Mouse (Mus musculus): ENCODE results near the gene Trpm8.

The Trpm8 gene

DNA sequence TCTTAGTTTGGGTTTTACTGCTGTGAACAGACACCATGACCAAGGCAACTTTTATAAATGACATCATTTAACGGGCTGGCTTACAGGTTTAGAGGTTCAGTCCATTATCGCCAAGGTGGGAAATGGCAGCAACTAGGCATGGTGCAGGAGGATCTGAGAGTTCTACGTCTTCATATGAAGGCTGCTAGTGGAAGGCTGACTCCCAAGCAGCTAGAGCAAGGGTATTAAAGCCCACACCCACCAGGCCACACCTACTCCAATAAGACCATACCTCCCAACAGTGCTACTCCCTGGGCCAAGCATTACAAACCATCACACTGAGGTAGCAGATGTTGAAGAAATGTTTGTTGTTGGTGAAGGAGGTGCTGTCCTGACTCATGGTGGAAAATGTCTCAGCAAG is 78.2 kb downstream of the Trpm8 start:
- no peak for DNase-seq (ENCODE audit: inconsistent ontology term)

DNA sequence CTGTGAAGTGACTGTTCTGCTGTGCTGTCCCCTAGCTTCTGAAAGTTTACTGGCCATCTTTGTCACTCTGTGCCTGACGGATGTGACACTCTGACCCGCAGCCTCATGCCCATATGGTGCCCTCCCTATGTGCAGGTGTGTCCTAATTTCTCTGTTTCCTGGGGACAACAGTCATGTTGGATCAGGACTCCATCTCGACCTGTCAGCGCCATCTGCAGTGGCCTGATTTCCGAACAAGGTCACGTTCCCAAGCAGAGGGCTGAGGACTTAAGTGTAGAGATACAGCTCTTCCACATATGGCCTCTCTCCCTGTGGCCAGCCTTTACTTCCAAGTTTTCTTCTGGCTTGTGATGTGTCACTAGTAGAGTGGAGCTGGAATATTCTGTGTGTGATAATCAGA is 79.2 kb downstream of the Trpm8 start:
- no peak for DNase-seq (ENCODE audit: inconsistent ontology term)

DNA sequence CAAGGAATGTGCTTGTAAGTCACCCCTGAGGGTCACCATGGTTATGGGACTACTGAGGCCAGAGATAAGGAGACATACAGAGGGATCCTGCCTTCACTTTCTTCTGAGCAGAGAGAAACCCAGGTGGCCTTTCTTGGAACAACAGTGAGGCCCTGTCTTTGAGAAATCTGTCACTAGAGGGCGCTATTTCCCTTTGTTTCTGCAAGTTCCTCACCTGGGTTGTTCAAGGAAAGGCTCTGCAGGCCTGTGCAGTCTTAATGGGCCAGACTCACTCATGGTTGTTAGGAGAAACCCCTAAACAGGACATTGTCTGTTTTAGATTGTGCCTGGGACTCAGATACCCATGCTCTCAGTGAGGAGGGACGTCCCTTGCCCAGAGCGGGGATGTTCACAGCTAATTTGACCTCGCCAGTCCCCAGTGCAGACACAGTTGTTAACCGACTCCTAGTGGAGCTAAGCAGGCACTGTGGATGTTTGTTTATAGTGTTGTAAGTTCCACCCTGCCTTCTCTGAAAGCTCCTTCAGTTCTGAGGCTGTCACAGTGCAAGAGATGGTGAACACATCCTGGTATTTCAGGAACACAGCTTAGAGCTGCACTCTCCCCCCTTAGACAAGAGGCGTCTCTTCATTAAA is 80.1 kb downstream of the Trpm8 start:
- peak; percentile 82 for DNase-seq (ENCODE audit: inconsistent ontology term)

DNA sequence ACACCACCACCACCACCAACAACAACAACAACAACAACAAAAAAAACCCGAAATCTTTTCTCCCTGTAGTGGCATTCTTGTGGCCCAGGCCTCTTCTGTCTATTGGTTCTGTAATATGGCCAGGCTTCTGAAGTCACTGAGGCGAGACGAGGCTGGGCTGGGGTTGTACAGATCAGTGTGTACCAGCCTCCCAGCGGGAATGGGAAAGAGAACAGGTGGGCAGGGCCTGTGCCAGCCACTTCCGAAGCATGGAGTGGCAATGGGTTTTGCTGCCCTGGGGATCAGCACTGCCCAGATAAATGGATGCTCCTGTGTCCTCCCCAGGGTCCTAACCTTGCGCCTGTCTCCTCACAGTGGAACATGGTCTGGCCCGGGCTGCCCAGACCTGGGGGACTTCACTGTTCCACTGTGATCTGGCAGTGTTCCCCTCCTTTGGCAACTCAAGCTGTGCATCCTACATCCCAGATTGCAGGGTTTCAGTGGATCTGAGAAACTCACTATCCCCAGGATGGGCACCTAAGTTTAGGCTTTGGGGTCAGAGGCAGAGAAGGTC is 80.7 kb downstream of the Trpm8 start:
- no peak for DNase-seq (ENCODE audit: inconsistent ontology term)

DNA sequence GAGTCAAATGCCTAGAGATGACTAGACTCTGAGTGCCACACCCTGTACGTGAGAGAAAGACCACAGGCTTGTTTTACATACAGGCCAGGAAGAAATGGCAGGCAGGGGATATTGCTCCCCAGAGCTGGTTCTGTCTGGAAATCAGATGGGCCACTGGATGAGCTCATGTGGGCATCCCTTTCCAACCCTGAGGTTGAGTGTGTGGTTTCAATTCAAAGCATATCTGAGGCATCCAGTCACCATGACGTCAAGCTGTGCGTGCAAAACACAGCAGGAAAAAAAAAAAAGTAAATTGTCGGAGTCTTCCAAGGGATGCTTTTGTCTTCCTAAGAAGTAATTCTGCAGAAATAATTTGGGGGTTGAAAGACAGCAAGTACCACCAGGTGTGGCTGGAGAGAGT is 83.6 kb downstream of the Trpm8 start:
- peak; percentile 87 for DNase-seq (ENCODE audit: inconsistent ontology term)

DNA sequence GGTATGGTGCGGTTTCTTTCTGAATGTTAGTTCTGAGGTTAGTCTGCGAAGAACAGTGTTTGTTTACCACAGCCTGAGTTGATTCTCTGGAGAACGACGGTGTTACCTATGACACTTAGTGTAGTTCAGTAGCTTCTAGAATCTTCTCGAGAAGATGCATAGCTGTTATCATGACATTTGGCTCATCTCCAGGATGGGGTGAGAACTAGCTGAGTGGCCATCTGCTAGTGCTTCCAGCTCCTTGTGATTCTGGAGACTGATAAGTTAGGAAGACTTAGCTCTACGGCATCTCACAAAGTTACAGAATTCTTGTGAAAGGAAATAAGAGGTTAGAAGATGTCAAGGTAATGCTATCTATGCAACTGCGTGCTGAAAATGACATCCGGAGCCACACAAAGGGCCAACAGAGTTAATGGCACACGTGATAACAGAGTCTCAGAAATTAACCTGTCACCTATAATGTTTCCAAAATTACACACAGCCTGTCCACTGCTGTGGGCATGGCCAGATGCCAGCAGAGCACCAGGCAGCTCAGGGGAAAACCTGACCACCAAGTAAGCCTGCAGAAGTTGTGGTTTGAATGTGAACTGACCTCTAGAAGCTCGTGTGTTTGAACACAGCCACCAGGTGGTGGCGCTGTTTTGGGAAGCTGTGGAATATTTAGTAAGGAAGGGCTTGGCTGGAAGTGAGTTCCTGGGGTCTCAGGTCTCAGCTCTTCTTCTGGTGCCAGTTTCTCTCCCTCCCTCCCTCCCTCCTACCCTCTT is 89.6 kb downstream of the Trpm8 start:
- no peak for DNase-seq (ENCODE audit: inconsistent ontology term)

DNA sequence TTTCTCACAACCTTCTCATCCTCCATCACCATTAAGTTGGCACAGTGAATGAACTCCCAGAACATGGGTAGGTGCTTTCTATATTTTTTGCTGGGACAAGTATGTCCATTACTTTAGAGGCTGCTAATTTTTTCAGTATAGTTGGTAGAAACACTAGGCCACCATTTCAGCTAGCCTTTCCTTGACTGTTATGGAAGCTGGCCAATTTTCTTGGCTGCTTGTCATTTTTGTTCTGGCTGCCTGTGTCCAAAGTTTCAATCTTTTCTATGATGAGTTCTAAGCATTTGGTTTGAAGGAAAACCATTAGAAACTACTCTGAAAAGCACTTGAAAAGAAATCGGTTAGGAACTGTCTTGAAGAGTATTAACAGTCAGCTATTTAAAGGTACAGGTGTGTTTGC is 101.0 kb downstream of the Trpm8 start:
- DNase-seq (ENCODE audit: inconsistent ontology term): peak; percentile 22

DNA sequence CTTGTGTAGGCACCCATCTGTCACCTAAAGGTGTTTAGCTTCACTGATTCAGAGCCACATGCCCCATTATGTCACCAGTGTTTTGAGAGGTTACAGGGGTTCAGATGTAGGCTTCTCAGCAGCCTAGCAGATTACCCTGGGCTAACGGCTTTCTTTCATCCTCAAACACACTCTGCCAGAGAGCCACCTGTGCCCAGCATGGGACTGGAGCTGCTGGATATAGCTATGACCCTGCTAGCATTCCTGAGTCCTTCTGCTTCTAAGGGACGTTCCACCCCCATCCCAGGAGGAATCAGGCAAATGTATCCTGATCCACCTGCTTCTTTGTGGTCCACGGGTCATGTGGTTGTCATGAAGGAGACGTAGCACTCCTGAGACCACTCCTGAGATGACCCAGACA is 114.2 kb downstream of the Trpm8 start:
- DNase-seq (ENCODE audit: inconsistent ontology term): no peak

DNA sequence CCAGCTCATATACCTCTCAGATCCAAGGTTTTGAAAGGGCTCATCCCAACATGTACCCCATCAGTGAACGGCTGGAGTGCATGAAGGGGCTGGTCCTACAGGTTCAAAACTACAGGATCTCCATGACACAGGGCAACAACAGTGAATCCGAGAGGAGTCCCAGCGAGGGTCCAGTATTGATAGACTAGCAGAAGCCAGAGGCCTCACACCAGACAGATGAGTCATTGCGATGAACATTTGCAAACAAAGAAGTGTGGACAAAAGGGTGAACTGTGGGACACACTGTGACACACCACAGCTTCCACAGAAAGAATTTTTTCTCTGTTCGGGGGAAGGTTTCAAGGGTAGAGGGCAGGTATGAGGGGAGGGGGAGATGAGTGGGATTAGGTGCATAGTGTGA is 115.9 kb downstream of the Trpm8 start:
- DNase-seq (ENCODE audit: inconsistent ontology term): peak; percentile 66

DNA sequence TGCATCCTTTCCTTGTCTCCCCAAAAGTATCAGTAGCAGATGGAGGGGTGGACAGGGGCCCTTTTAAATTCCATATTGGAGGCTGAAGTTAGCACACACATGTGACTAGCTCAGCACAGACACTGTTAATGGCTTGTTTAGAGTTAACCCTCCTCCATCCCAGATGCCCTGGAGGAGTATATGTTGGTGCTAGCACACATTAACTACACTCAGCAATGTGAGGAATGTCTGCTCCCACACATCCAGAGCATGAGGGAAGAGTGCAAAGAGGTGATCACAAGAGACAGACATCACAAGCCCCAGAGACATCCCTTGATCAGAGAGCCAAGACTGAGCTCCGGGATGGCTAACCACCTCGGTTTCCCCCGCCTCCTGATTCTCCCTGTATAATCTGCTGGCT is 125.9 kb downstream of the Trpm8 start:
- DNase-seq (ENCODE audit: inconsistent ontology term): peak; percentile 17

DNA sequence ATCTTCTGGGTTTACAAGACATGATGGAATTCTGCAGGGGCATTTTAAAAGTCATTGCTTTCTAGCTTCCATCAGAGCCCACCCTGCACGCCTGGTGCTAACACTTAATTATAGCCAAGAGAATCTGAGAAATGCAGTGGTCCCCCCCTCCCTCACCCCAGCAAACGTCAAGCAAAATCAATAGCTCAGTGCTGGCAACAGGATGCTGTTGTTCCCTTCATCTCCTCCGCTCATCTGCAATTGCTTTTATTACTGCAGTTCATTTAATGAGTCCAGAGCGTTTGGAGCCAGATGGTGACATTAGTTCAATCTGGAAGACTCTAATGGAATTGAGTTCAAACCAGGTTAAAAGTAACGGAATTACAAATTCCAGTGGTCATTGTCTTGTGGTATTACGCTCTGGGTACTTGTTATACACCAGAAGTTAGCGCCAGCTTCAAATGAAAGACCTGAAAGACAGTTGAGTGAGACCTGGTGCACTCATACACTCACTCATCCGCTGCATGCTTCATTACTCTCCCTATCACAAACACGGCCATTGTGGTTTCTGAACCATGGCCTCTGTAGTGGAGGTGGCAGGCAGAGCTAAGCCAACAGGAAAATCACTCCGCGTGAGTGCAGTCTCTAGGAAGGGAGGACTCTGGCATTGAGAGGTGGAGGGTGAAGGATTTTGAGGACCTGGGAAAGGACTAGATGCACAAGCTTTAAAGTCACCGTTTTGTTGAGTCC is 128.8 kb downstream of the Trpm8 start:
- DNase-seq (ENCODE audit: inconsistent ontology term): peak; percentile 79

DNA sequence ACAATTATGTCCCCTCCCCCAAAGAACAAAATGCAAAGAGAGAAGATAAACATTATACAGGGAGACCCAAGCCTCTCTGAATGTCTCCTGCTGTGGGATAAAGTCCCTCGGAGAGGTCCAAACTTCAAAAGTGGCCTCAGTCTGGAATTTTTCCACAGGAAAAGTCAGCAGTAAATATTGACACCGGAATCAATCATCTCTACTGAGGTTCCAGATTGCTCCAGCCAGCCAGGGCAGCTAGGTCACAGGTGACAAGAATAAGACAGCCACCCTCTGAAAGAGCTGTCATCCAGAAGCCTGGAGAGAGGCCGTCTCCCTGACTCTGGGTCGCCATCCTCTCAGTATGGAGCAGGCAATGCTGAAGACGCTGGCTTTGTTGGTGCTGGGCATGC is 129.3 kb downstream of the Trpm8 start, which contains the start of gene Spp2:
Gene Spp2 (plus strand): TSS at position 155 of the 392 bp plus-strand sequence.
- DNase-seq (ENCODE audit: inconsistent ontology term): no peak

DNA sequence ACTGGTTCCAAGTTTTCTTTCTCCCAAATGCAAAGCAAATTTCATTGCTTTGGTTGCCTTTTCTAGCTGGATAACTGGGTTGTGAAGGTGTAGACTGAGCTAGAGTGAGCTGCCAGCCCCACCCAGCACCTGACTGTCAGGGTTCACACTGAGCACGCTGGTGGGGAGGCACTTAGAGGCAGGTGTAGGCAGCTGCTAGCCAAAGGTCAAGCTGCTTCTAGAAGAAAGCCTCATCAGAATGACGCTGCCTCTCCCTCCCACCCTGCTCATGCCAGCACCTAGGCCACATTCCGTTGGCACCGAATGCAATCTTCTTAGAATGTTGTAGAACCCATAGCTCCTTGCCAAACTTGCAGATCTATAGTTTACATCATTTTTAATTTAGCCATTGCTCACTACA is 130.9 kb downstream of the Trpm8 start:
- no peak for DNase-seq (ENCODE audit: inconsistent ontology term)

DNA sequence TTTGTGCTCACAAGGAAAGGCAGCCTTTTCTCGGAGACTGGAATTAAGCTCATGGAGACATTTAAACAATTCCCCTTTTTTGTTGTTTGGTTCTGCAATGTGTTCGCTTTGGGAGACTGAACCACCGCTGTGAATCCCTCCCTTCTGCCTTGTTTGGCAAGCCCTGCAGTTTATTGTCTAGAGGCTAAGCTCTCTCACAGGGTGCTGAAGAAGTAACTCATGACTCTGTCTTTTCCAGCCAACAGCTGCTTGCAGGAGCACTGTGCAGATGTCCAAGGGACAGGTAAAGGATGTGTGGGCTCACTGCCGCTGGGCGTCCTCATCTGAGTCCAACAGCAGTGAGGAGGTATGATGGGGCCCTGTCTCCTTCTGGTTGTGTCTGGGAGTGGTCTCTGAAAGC is 134.6 kb downstream of the Trpm8 start:
- DNase-seq (ENCODE audit: inconsistent ontology term): no peak

DNA sequence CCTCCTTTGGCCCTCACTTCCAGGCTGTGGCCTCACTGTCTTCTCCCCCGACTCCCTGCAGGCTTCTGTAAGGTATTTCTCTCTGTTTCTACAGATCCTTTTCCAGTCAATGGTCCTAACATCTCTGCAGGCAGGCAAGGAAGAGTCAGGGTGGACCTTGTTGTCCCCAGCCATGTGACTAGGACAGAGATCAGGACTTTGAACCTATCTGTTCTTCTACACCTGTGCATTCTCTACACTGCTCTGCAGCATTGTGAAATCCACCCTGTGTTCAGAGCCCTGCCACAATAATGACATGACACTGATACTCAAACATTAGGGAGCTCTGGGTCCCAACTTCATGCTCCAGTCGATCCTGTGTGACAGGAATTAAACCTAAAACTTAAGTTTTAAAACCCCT is 141.5 kb downstream of the Trpm8 start:
- DNase-seq (ENCODE audit: inconsistent ontology term): no peak

DNA sequence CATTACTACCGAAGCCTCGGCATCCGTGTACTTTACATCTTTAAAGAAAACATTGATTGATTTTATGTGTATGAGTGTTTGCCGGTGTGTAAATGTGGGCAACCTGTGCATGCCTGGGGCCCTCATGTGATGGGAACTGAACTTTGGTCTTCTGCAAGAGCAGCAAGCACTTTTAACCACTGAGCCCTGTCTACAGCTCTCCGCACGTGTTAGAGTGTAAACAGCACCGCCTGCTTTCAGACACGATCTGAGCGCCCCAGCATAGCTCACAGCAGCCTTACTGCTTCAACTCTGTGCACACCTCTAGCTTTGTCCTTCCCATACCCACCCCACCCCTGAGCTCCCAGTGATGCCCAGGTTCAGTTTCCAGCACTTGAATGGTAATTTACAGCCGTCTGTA is 144.6 kb downstream of the Trpm8 start:
- no peak for DNase-seq (ENCODE audit: inconsistent ontology term)

DNA sequence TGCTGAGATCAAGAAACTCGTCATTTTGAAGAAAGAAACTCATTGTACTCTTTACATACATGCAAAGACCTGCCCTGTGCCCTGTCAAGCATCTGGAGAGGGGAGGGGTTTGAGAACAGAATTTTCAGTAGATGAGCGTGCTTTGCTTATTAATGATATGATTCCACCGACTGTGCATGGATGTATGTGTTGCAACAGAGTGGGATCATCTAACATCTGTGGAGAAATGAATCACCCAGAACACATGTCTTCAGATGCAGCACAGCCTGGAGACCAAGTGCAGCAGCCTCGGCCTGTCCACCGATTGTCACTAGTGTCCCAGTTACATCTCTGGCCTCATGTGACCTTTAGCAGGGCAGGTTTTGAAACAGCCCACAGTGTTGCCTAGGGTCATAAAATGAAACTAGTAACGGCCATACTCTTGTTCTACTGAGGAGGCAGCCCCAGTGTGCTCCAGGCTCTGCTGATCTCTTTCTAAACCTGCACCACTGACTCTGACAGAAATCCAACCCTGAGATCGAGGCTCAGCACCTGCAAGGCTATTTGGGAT is 145.5 kb downstream of the Trpm8 start:
- no peak for DNase-seq (ENCODE audit: inconsistent ontology term)

DNA sequence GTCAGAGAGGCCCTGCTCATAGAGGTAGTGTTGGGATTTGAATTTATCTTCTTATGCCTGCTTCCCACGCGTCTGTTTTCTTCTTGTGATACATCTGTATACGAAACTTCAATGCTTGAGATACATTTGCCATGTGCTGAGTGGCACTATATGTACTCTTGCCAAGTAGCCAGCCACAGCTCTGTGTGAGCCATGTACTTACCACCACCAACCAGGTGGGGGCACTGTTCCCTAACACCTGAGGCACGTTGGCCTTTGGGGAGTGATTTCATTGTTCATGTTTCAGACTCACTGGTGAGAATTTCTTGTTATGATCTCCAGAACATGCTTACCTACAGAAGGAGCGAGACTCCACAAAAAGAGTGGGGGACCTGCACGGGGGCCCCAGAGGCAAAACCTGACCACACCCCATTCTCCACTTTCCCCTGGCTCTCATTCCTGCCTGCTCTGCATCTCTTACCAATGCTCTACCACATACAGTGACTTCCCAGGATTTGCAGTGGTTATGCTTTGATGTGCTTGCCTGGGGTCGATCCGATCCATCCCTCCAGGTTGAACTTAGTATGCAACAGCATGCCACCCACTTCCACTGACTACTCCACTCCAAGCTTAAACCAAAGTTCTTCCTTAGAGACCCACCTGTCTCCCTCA is 147.3 kb downstream of the Trpm8 start:
- peak; percentile 85 for DNase-seq (ENCODE audit: inconsistent ontology term)

DNA sequence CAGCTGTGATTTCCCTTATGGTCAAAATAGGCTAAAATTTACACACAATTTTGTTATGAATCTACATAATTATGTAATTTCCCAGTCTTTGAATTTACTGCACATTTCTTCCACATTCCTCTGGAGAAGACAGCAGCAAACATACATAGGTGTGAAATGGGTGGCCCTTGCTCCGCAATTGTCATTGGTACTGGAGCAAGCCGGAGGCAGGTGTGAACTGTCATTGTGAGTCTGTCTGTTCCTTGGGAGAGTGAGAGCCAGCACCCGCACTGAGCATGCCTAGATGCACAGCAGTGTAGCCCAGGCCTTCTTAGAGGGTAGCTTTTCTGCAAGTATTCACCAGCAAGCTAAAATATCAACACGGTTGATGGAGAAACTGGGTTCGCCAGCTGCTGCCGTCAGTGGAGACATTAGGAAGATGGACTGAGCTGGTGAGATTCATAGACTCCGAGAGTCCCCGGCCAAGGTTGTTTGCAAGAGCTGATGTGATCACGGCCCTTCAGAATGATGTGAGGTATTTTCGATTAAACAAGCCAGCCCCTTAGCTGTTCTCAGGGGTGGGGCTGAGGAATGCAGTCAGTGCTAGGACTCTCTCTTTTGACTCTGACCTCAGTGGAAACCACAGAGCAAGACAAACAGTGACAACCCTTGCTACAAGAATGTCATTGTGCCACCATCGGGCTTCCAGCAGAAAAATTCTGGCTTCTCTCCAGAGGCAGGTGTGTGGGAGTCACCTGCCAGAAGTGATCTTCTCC is 150.7 kb downstream of the Trpm8 start:
- peak; percentile 14 for DNase-seq (ENCODE audit: inconsistent ontology term)

DNA sequence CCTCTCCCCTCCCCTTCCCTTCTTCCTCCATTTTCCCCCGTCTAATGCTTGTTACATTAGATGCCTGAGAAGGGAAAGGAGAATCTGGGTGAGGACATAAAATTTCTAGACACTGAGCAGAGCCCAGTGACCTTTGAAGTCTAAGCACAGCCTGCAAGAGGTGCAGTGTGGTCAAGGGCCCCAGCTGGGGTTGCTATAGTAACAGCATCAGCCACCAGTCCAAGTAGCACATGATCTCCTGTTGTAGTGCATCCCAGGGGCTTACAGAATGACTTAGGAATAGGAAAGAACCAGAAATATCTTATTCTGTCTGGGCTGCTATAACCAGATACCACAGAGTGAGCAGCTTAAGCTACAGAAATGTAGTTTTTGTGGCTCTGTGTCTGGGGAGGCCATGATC is 152.0 kb downstream of the Trpm8 start:
- no peak for DNase-seq (ENCODE audit: inconsistent ontology term)

DNA sequence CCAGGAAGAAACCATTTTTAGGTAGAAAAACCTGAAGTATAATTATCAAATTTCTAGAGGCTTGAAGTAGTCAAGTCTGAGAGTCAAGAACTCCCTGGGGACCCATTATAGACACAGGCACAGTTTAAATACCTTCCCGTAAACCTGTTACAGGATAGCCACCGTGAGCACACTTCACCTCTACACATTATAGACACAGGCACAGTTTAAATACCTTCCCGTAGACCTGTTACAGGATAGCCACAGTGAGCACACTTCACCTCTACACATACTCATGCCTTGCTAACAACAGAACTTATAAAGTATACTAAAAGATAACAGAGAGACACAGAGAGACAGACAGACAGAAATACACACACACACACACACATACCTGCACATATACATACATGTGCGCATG is 153.8 kb downstream of the Trpm8 start:
- no peak for DNase-seq (ENCODE audit: inconsistent ontology term)
